Mouse (Mus musculus): ENCODE measurements at regions not wholly inside any gene's neighbourhood (a gene's known extent, or its start where the extent isn't known, plus 50 kb on each side); places are given as distances from the start of the nearest gene placed in this dataset.

- Histone ChIP-seq H3K36me3 (no peaks in the 10 kb centered on the region), H3K4me3 (no peak overlapping the region), H3K4me1 (replicated peaks) (peaks cover 38% of the 10 kb centered on the region), H3K27me3 (ENCODE audit: insufficient read depth, poor library complexity, severe bottlenecking) (peaks cover 100% of the 10 kb centered on the region), H3K27ac (no peak overlapping the region), H3K9me3 (no peaks in the 10 kb centered on the region)
- no peak for DNase-seq (ENCODE audit: low spot score)
- 64% methylated on average over 2 of the region's 2 CpGs for WGBS
These were observed 235.5 kb downstream of the Opa1 start for GRCm38 (mm10) chr16:29814655-29815054.

- 77% methylated on average over 2 of the region's 2 CpGs for WGBS
- peaks cover 100% of the 10 kb centered on the region for H3K27me3 ChIP-seq (ENCODE audit: insufficient read depth, poor library complexity, severe bottlenecking)
- DNase-seq (ENCODE audit: low spot score), result no peak
- peaks cover 40% of the 10 kb centered on the region for H3K4me1 ChIP-seq (replicated peaks)
- H3K4me3 ChIP-seq, result no peak overlapping the region
- H3K36me3 ChIP-seq, result no peaks in the 10 kb centered on the region
- H3K9me3 ChIP-seq, result no peaks in the 10 kb centered on the region
- no peak overlapping the region for H3K27ac ChIP-seq
These were observed 236.1 kb downstream of the Opa1 start for GRCm38 (mm10) chr16:29815200-29815599.

GRCm38 (mm10) chr16:29815632-29816337 lies 236.7 kb downstream of the Opa1 start:
- peaks cover 46% of the 10 kb centered on the region for H3K4me1 ChIP-seq (replicated peaks)
- 85% methylated on average over 10 of the region's 10 CpGs for WGBS
- no peak overlapping the region for H3K4me3 ChIP-seq
- no peaks in the 10 kb centered on the region for H3K9me3 ChIP-seq
- DNase-seq (ENCODE audit: low spot score), result no peak
- H3K27me3 ChIP-seq (ENCODE audit: insufficient read depth, poor library complexity, severe bottlenecking), result peaks cover 100% of the 10 kb centered on the region
- no peaks in the 10 kb centered on the region for H3K36me3 ChIP-seq
- H3K27ac ChIP-seq, result no peak overlapping the region

- Histone ChIP-seq H3K9me3 (no peaks in the 10 kb centered on the region), H3K36me3 (no peaks in the 10 kb centered on the region), H3K27ac (no peak overlapping the region; the same call in 1 of the 2 replicates), H3K27me3 (ENCODE audit: insufficient read depth, poor library complexity, severe bottlenecking) (peaks cover 100% of the 10 kb centered on the region), H3K4me1 (replicated peaks) (peaks cover 54% of the 10 kb centered on the region), H3K4me3 (no peak overlapping the region)
- DNase-seq (ENCODE audit: low spot score), result no peak
- WGBS, result 62% methylated on average over 10 of the region's 10 CpGs
These were observed 237.7 kb downstream of the Opa1 start for GRCm38 (mm10) chr16:29816681-29817369.

- Histone ChIP-seq H3K9me3 (no peaks in the 10 kb centered on the region), H3K4me1 (replicated peaks) (peaks cover 44% of the 10 kb centered on the region), H3K36me3 (no peaks in the 10 kb centered on the region), H3K4me3 (no peak overlapping the region), H3K27me3 (ENCODE audit: insufficient read depth, poor library complexity, severe bottlenecking) (peaks cover 98% of the 10 kb centered on the region), H3K27ac (no peak overlapping the region)
- no peak for DNase-seq (ENCODE audit: low spot score)
- WGBS, result 66% methylated on average over 7 of the region's 7 CpGs
These were observed 239.8 kb downstream of the Opa1 start for GRCm38 (mm10) chr16:29818807-29819440.

- H3K36me3 ChIP-seq, result no peaks in the 10 kb centered on the region
- DNase-seq (ENCODE audit: low spot score), result no peak
- H3K4me3 ChIP-seq, result no peak overlapping the region
- no peak overlapping the region for H3K27ac ChIP-seq
- peaks cover 36% of the 10 kb centered on the region for H3K4me1 ChIP-seq (replicated peaks)
- 58% methylated on average over 9 of the region's 9 CpGs for WGBS
- peaks cover 88% of the 10 kb centered on the region for H3K27me3 ChIP-seq (ENCODE audit: insufficient read depth, poor library complexity, severe bottlenecking)
- no peaks in the 10 kb centered on the region for H3K9me3 ChIP-seq
These were observed 241.6 kb downstream of the Opa1 start for GRCm38 (mm10) chr16:29820704-29821103.

- Histone ChIP-seq H3K27ac (no peak overlapping the region), H3K4me3 (no peak overlapping the region), H3K4me1 (replicated peaks) (peaks cover 28% of the 10 kb centered on the region), H3K27me3 (ENCODE audit: insufficient read depth, poor library complexity, severe bottlenecking) (peaks cover 86% of the 10 kb centered on the region), H3K9me3 (no peaks in the 10 kb centered on the region), H3K36me3 (no peaks in the 10 kb centered on the region)
- 87% methylated on average over 7 of the region's 7 CpGs for WGBS
- no peak for DNase-seq (ENCODE audit: low spot score)
These were observed 242.1 kb upstream of the Hes1 start for GRCm38 (mm10) chr16:29822110-29822509.

GRCm38 (mm10) chr16:29822843-29823401 lies 241.3 kb upstream of the Hes1 start:
- Histone ChIP-seq H3K27me3 (ENCODE audit: insufficient read depth, poor library complexity, severe bottlenecking) (peaks cover 81% of the 10 kb centered on the region), H3K36me3 (no peaks in the 10 kb centered on the region), H3K9me3 (peaks cover 3% of the 10 kb centered on the region), H3K4me1 (replicated peaks) (peaks cover 24% of the 10 kb centered on the region), H3K27ac (no peak overlapping the region), H3K4me3 (no peak overlapping the region)
- no peak for DNase-seq (ENCODE audit: low spot score)
- WGBS, result 72% methylated on average over 8 of the region's 8 CpGs

- Histone ChIP-seq H3K9me3 (peaks cover 7% of the 10 kb centered on the region), H3K27ac (no peak overlapping the region), H3K4me1 (replicated peaks) (peaks cover 9% of the 10 kb centered on the region; the same call in 1 of the 2 replicates), H3K4me3 (no peak overlapping the region), H3K27me3 (ENCODE audit: insufficient read depth, poor library complexity, severe bottlenecking) (peaks cover 71% of the 10 kb centered on the region), H3K36me3 (no peaks in the 10 kb centered on the region)
- 80% methylated on average over 5 of the region's 5 CpGs for WGBS
- no peak for DNase-seq (ENCODE audit: low spot score)
These were observed 237.3 kb upstream of the Hes1 start for GRCm38 (mm10) chr16:29826927-29827326.

- Histone ChIP-seq H3K4me1 (replicated peaks) (peaks cover 7% of the 10 kb centered on the region; the same call in 1 of the 2 replicates), H3K4me3 (no peak overlapping the region), H3K9me3 (peaks cover 7% of the 10 kb centered on the region), H3K27me3 (ENCODE audit: insufficient read depth, poor library complexity, severe bottlenecking) (peaks cover 66% of the 10 kb centered on the region), H3K36me3 (no peaks in the 10 kb centered on the region), H3K27ac (no peak overlapping the region)
- WGBS, result 86% methylated on average over 1 of the region's 1 CpGs
- no peak for DNase-seq (ENCODE audit: low spot score)
These were observed 236.4 kb upstream of the Hes1 start for GRCm38 (mm10) chr16:29827776-29828175.

- H3K36me3 ChIP-seq, result no peaks in the 10 kb centered on the region
- H3K9me3 ChIP-seq, result peaks cover 7% of the 10 kb centered on the region
- H3K27ac ChIP-seq, result no peak overlapping the region
- no peak for DNase-seq (ENCODE audit: low spot score)
- WGBS, result 89% methylated on average over 9 of the region's 9 CpGs
- H3K4me1 ChIP-seq (replicated peaks), result peaks cover 19% of the 10 kb centered on the region; the same call in 1 of the 2 replicates
- H3K4me3 ChIP-seq, result no peak overlapping the region
- H3K27me3 ChIP-seq (ENCODE audit: insufficient read depth, poor library complexity, severe bottlenecking), result peaks cover 68% of the 10 kb centered on the region
These were observed 234.7 kb upstream of the Hes1 start for GRCm38 (mm10) chr16:29829457-29829856.

- H3K4me3 ChIP-seq, result no peak overlapping the region
- no peak overlapping the region for H3K27ac ChIP-seq
- DNase-seq (ENCODE audit: low spot score), result no peak
- H3K27me3 ChIP-seq (ENCODE audit: insufficient read depth, poor library complexity, severe bottlenecking), result peaks cover 75% of the 10 kb centered on the region
- peaks cover 24% of the 10 kb centered on the region for H3K4me1 ChIP-seq (replicated peaks)
- peaks cover 7% of the 10 kb centered on the region for H3K9me3 ChIP-seq
- H3K36me3 ChIP-seq, result no peaks in the 10 kb centered on the region
These were observed 234.1 kb upstream of the Hes1 start for GRCm38 (mm10) chr16:29830101-29830500.

- Histone ChIP-seq H3K36me3 (no peaks in the 10 kb centered on the region), H3K27me3 (ENCODE audit: insufficient read depth, poor library complexity, severe bottlenecking) (peaks cover 82% of the 10 kb centered on the region), H3K4me3 (no peak overlapping the region), H3K9me3 (no peaks in the 10 kb centered on the region; the same call in 1 of the 2 replicates), H3K4me1 (replicated peaks) (peaks cover 55% of the 10 kb centered on the region), H3K27ac (no peak overlapping the region)
- 79% methylated on average over 11 of the region's 11 CpGs for WGBS
- no peak for DNase-seq (ENCODE audit: low spot score)
These were observed 230.9 kb upstream of the Hes1 start for GRCm38 (mm10) chr16:29833298-29833697.
